Mouse (Mus musculus): ENCODE measurements around the gene Akt2. TPM values are rescaled to one million over a fixed set of nuclear protein-coding genes. Genes with fewer than 3 reads are reported as not detected.

The Akt2 gene
- total RNA-seq, 2 experiments from 2014 or later: 115 to 116 TPM

GRCm38 (mm10) chr7:27674522-27675221, 83.3 kb downstream of the Akt2 start, which contains the start of gene Map3k10:
Gene Map3k10, minus strand, starts transcription at chr7:27674598.
- peak within 1 kb of the TSS; percentile 94 for H3K27ac ChIP-seq
- TF ChIP-seq CTCF (IDR thresholded peaks at IDR 0.05): no peak
- peak; percentile 94 to 95 for DNase-seq (ENCODE audit: extremely low spot score in 1 of 2, low spot score in 2 of 2)
- intact Hi-C loops (cut with DNase I): no loop called here
- H3K4me3 ChIP-seq: peak within 1 kb of the TSS; percentile 84

- H3K4me3 ChIP-seq: peak overlapping the region; percentile 84
- no peak overlapping the region for H3K27ac ChIP-seq
Observed at GRCm38 (mm10) chr7:27675222-27675612, 83.9 kb downstream of the Akt2 start.

GRCm38 (mm10) chr7:27683218-27683617, 91.9 kb downstream of the Akt2 start:
- Histone ChIP-seq H3K4me3 (no peak overlapping the region), H3K27ac (no peak overlapping the region)
- intact Hi-C loops (cut with DNase I): loop anchor here (10.0 kb wide), 2 partner anchors 198 to 348 kb away; partner anchors contain the start of genes Ltbp4 and Sertad1
- no peak for DNase-seq (ENCODE audit: extremely low spot score in 1 of 2, low spot score in 2 of 2)
- no peak for TF ChIP-seq CTCF (IDR thresholded peaks at IDR 0.05)

More at GRCm38 (mm10) chr7:27675222-27675612, 83.9 kb downstream of the Akt2 start:
- DNase-seq (ENCODE audit: extremely low spot score in 1 of 2, low spot score in 2 of 2): no peak
- TF ChIP-seq CTCF (IDR thresholded peaks at IDR 0.05): no peak
- intact Hi-C loops (cut with DNase I): no loop called here

- no peak for DNase-seq (ENCODE audit: extremely low spot score in 1 of 2, low spot score in 2 of 2)
- Histone ChIP-seq H3K27ac (no peak overlapping the region), H3K4me3 (no peak overlapping the region)
- TF ChIP-seq CTCF (IDR thresholded peaks at IDR 0.05): no peak
- intact Hi-C loops (cut with DNase I): loop anchor here (1.0 to 10.0 kb wide), 6 partner anchors 34 to 350 kb away; partner anchors contain the start of genes Ltbp4 and Sertad1
Observed at GRCm38 (mm10) chr7:27685220-27685619, 93.9 kb downstream of the Akt2 start.

GRCm38 (mm10) chr7:27685681-27686080, 94.3 kb downstream of the Akt2 start:
- TF ChIP-seq CTCF (IDR thresholded peaks at IDR 0.05): peak; percentile 78
- intact Hi-C loops (cut with DNase I): loop anchor here (1.0 to 10.0 kb wide), 6 partner anchors 34 to 351 kb away; partner anchors contain the start of genes Ltbp4 and Sertad1
- no peak for DNase-seq (ENCODE audit: extremely low spot score in 1 of 2, low spot score in 2 of 2)
- H3K4me3 ChIP-seq: no peak overlapping the region
- no peak overlapping the region for H3K27ac ChIP-seq

- no peak for DNase-seq (ENCODE audit: extremely low spot score in 1 of 2, low spot score in 2 of 2)
- no peak overlapping the region for H3K4me3 ChIP-seq
- H3K27ac ChIP-seq: no peak overlapping the region
- intact Hi-C loops (cut with DNase I): loop anchor here (5.0 to 10.0 kb wide), 4 partner anchors 85 to 352 kb away; partner anchors contain the start of genes Ltbp4 and Sertad1
- TF ChIP-seq CTCF (IDR thresholded peaks at IDR 0.05): no peak
Observed at GRCm38 (mm10) chr7:27687043-27687442, 95.7 kb downstream of the Akt2 start.

GRCm38 (mm10) chr7:27687836-27688235, 96.5 kb downstream of the Akt2 start:
- H3K4me3 ChIP-seq: no peak overlapping the region
- H3K27ac ChIP-seq: no peak overlapping the region
- intact Hi-C loops (cut with DNase I): loop anchor here (5.0 to 10.0 kb wide), 4 partner anchors 86 to 353 kb away; partner anchors contain the start of genes Ltbp4 and Sertad1
- DNase-seq (ENCODE audit: extremely low spot score in 1 of 2, low spot score in 2 of 2): no peak
- TF ChIP-seq CTCF (IDR thresholded peaks at IDR 0.05): no peak

GRCm38 (mm10) chr7:27688246-27688788, 97.0 kb downstream of the Akt2 start:
- no peak for TF ChIP-seq CTCF (IDR thresholded peaks at IDR 0.05)
- Histone ChIP-seq H3K27ac (peak overlapping the region; percentile 80), H3K4me3 (peak overlapping the region; percentile 59)
- intact Hi-C loops (cut with DNase I): loop anchor here (5.0 to 10.0 kb wide), 4 partner anchors 86 to 354 kb away; partner anchors contain the start of genes Ltbp4 and Sertad1
- DNase-seq (ENCODE audit: extremely low spot score in 1 of 2, low spot score in 2 of 2): no peak

GRCm38 (mm10) chr7:27688815-27689612, 97.7 kb downstream of the Akt2 start, which contains the start of gene Zfp607b:
Gene Zfp607b, plus strand, starts transcription at chr7:27689340.
- H3K27ac ChIP-seq: peak within 1 kb of the TSS; percentile 80
- intact Hi-C loops (cut with DNase I): loop anchor here (5.0 to 10.0 kb wide), 4 partner anchors 87 to 354 kb away; partner anchors contain the start of genes Ltbp4 and Sertad1
- DNase-seq (ENCODE audit: extremely low spot score in 1 of 2, low spot score in 2 of 2): peak; percentile 89 to 92
- H3K4me3 ChIP-seq: peak within 1 kb of the TSS; percentile 59
- no peak for TF ChIP-seq CTCF (IDR thresholded peaks at IDR 0.05)

Other genes with a start within 250 kb of the Akt2 start
- 10 to 100 TPM; 23.2 to 40.3 TPM for gene Shkbp1, start 235.5 kb upstream of the Akt2 start, total RNA-seq (2021)
- gene Gm20479, start 234.1 kb upstream of the Akt2 start, total RNA-seq (2021): not detected
- 100 to 1,000 TPM; 153 to 162 TPM for gene Sptbn4, start 143.9 kb upstream of the Akt2 start, total RNA-seq (2021)
- gene Blvrb, start 143.6 kb upstream of the Akt2 start, total RNA-seq (2021): 10 to 100 TPM; 18.1 to 18.3 TPM
- gene Sertad3, start 117.8 kb upstream of the Akt2 start, total RNA-seq (2021): 1 to 10 TPM; 3.3 TPM
- 10 to 100 TPM; 18.8 to 21.7 TPM for gene Sertad1, start 104.6 kb upstream of the Akt2 start, total RNA-seq (2021)
- gene Prx, start 92.2 kb upstream of the Akt2 start, total RNA-seq (2021): under 1 TPM; 0.47 to 0.50 TPM
- under 1 TPM in 1 of 2 experiments, not detected in 1; 0.16 TPM for gene Hipk4, start 68.3 kb upstream of the Akt2 start, total RNA-seq (2021)
- 100 to 1,000 TPM; 746 to 788 TPM for gene Pld3, start 38.3 kb upstream of the Akt2 start, total RNA-seq (2021)
- 10 to 100 TPM; 25.9 to 27.1 TPM for gene 2310022A10Rik, start 38.3 kb upstream of the Akt2 start, total RNA-seq (2021)
- gene Ttc9b, start 62.4 kb downstream of the Akt2 start, total RNA-seq (2021): 100 to 1,000 TPM in 1 of 2 experiments, 10 to 100 TPM in 1; 99.1 to 101 TPM
- 100 to 1,000 TPM; 202 to 214 TPM for gene Map3k10, start 83.0 kb downstream of the Akt2 start, total RNA-seq (2021)
- 10 to 100 TPM; 11.8 to 11.9 TPM for gene Zfp607b, start 97.8 kb downstream of the Akt2 start, total RNA-seq (2021)
- gene Zfp60, start 139.8 kb downstream of the Akt2 start, total RNA-seq (2021): 10 to 100 TPM; 31.9 to 35.0 TPM
- gene Zfp626, start 215.6 kb downstream of the Akt2 start, total RNA-seq (2021): 1 to 10 TPM; 9.1 to 9.3 TPM
- 1 to 10 TPM; 4.1 to 5.0 TPM for gene Zfp59, start 247.1 kb downstream of the Akt2 start, total RNA-seq (2021)